15 mouse cellular contexts compared by ENCODE assay signal in genomic region chr15:42901782-42902181, GRCm38 (mm10).
"Had no signal": no experiment of that assay in that cellular context is flagged by ENCODE, and none has a peak within 500 bp of the region (broad histone marks: within the 10 kb centered on the region; RNA-seq: fewer than 3 reads in every experiment).

No protein-coding gene starts in this region.

- DNase-seq: forebrain, postnatal 0 days; gastrocnemius, postnatal 10 days; gastrocnemius, postnatal 25 days; heart, adult 2 months; heart, postnatal 4 days; kidney, adult 11 months; kidney, adult 2 months; kidney, adult 9 months; kidney, postnatal 25 days; layer of hippocampus, adult 9-11 months; layer of hippocampus, postnatal 36 days; left cerebral cortex, postnatal 4 days had no signal

- ATAC-seq: forebrain, postnatal 0 days; hindbrain, postnatal 0 days; intestine, embryonic 16.5 days; liver, embryonic 12.5 days had no signal
